Mouse (Mus musculus): Measurements from ENCODE around the gene Mfap4. TPM values are rescaled to one million over a fixed set of nuclear protein-coding genes. Genes with fewer than 3 reads are reported as not detected.

The Mfap4 gene
- polyA plus RNA-seq, 1 experiment: 12.0 TPM

GRCm38 (mm10) chr11:61448041-61448440, 37.2 kb upstream of the Mfap4 start:
- Histone ChIP-seq H3K27me3 (replicated peaks; ENCODE audit: control insufficient read depth, insufficient read depth, low read length) (no peaks in the 10 kb centered on the region), H3K36me3 (ENCODE audit: control insufficient read depth, insufficient read depth, low read length) (no peaks in the 10 kb centered on the region), H3K27ac (ENCODE audit: insufficient read depth, low read depth, low read length) (no peak overlapping the region), H3K4me3 (ENCODE audit: insufficient read depth, low read depth, low read length) (no peak overlapping the region), H3K4me1 (ENCODE audit: control insufficient read depth, insufficient read depth, low read length) (no peaks in the 10 kb centered on the region)
- 39% methylated on average over 5 of the region's 5 CpGs for WGBS
- TF ChIP-seq POLR2A (IDR thresholded peaks at IDR 0.05; ENCODE audit: low read depth, low read length) (no peak), CTCF (conservative IDR thresholded peaks at IDR 0.05; ENCODE audit: insufficient read depth, insufficient read length, low read depth, low read length) (no peak)
- no peak for DNase-seq

- 80% methylated on average over 9 of the region's 9 CpGs for whole genome bisulfite sequencing
- no peak overlapping the region for H3K27ac ChIP-seq (ENCODE audit: insufficient read depth, low read depth, low read length)
- no peak overlapping the region for H3K4me3 ChIP-seq (ENCODE audit: insufficient read depth, low read depth, low read length)
- no peak for DNase-seq
- no peaks in the 10 kb centered on the region for H3K4me1 ChIP-seq (ENCODE audit: control insufficient read depth, insufficient read depth, low read length)
- TF ChIP-seq CTCF (conservative IDR thresholded peaks at IDR 0.05; ENCODE audit: insufficient read depth, insufficient read length, low read depth, low read length) (no peak), POLR2A (IDR thresholded peaks at IDR 0.05; ENCODE audit: low read depth, low read length) (no peak)
- no peaks in the 10 kb centered on the region for H3K36me3 ChIP-seq (ENCODE audit: control insufficient read depth, insufficient read depth, low read length)
- no peaks in the 10 kb centered on the region for H3K27me3 ChIP-seq (replicated peaks; ENCODE audit: control insufficient read depth, insufficient read depth, low read length)
Measured at GRCm38 (mm10) chr11:61448599-61449225, 36.5 kb upstream of the Mfap4 start.

GRCm38 (mm10) chr11:61449499-61450292, 35.5 kb upstream of the Mfap4 start:
- no peak overlapping the region for H3K27ac ChIP-seq (ENCODE audit: insufficient read depth, low read depth, low read length)
- H3K27me3 ChIP-seq (replicated peaks; ENCODE audit: control insufficient read depth, insufficient read depth, low read length): no peaks in the 10 kb centered on the region
- TF ChIP-seq CTCF (conservative IDR thresholded peaks at IDR 0.05; ENCODE audit: insufficient read depth, insufficient read length, low read depth, low read length) (no peak), POLR2A (IDR thresholded peaks at IDR 0.05; ENCODE audit: low read depth, low read length) (no peak)
- WGBS: 81% methylated on average over 24 of the region's 24 CpGs
- H3K4me3 ChIP-seq (ENCODE audit: insufficient read depth, low read depth, low read length): no peak overlapping the region
- H3K4me1 ChIP-seq (ENCODE audit: control insufficient read depth, insufficient read depth, low read length): no peaks in the 10 kb centered on the region
- DNase-seq: no peak
- H3K36me3 ChIP-seq (ENCODE audit: control insufficient read depth, insufficient read depth, low read length): no peaks in the 10 kb centered on the region

- TF ChIP-seq CTCF (conservative IDR thresholded peaks at IDR 0.05; ENCODE audit: insufficient read depth, insufficient read length, low read depth, low read length) (no peak), POLR2A (IDR thresholded peaks at IDR 0.05; ENCODE audit: low read depth, low read length) (no peak)
- 70% methylated on average over 2 of the region's 2 CpGs for WGBS
- Histone ChIP-seq H3K27me3 (replicated peaks; ENCODE audit: control insufficient read depth, insufficient read depth, low read length) (no peaks in the 10 kb centered on the region; the same call in 1 of the 2 replicates), H3K4me3 (ENCODE audit: insufficient read depth, low read depth, low read length) (no peak overlapping the region), H3K36me3 (ENCODE audit: control insufficient read depth, insufficient read depth, low read length) (no peaks in the 10 kb centered on the region), H3K4me1 (ENCODE audit: control insufficient read depth, insufficient read depth, low read length) (no peaks in the 10 kb centered on the region), H3K27ac (ENCODE audit: insufficient read depth, low read depth, low read length) (no peak overlapping the region)
- DNase-seq: no peak
Measured at GRCm38 (mm10) chr11:61464071-61464470, 21.2 kb upstream of the Mfap4 start.

GRCm38 (mm10) chr11:61465422-61465821, 19.8 kb upstream of the Mfap4 start:
- 61% methylated on average over 4 of the region's 4 CpGs for WGBS
- no peak for DNase-seq
- Histone ChIP-seq H3K36me3 (ENCODE audit: control insufficient read depth, insufficient read depth, low read length) (no peaks in the 10 kb centered on the region), H3K4me3 (ENCODE audit: insufficient read depth, low read depth, low read length) (no peak overlapping the region), H3K27me3 (replicated peaks; ENCODE audit: control insufficient read depth, insufficient read depth, low read length) (no peaks in the 10 kb centered on the region; the same call in 1 of the 2 replicates), H3K4me1 (ENCODE audit: control insufficient read depth, insufficient read depth, low read length) (no peaks in the 10 kb centered on the region), H3K27ac (ENCODE audit: insufficient read depth, low read depth, low read length) (no peak overlapping the region)
- no peak for TF ChIP-seq CTCF (conservative IDR thresholded peaks at IDR 0.05; ENCODE audit: insufficient read depth, insufficient read length, low read depth, low read length)
- TF ChIP-seq POLR2A (IDR thresholded peaks at IDR 0.05; ENCODE audit: low read depth, low read length): no peak

GRCm38 (mm10) chr11:61468534-61468933, 16.7 kb upstream of the Mfap4 start:
- TF ChIP-seq CTCF (conservative IDR thresholded peaks at IDR 0.05; ENCODE audit: insufficient read depth, insufficient read length, low read depth, low read length): no peak
- Histone ChIP-seq H3K4me3 (ENCODE audit: insufficient read depth, low read depth, low read length) (no peak overlapping the region), H3K27ac (ENCODE audit: insufficient read depth, low read depth, low read length) (no peak overlapping the region), H3K27me3 (replicated peaks; ENCODE audit: control insufficient read depth, insufficient read depth, low read length) (no peaks in the 10 kb centered on the region; the same call in 1 of the 2 replicates), H3K36me3 (ENCODE audit: control insufficient read depth, insufficient read depth, low read length) (no peaks in the 10 kb centered on the region), H3K4me1 (ENCODE audit: control insufficient read depth, insufficient read depth, low read length) (no peaks in the 10 kb centered on the region)
- no peak for DNase-seq
- 88% methylated on average over 4 of the region's 4 CpGs for WGBS

- H3K27ac ChIP-seq (ENCODE audit: insufficient read depth, low read depth, low read length): no peak overlapping the region
- H3K27me3 ChIP-seq (replicated peaks; ENCODE audit: control insufficient read depth, insufficient read depth, low read length): no peaks in the 10 kb centered on the region; the same call in 1 of the 2 replicates
- H3K36me3 ChIP-seq (ENCODE audit: control insufficient read depth, insufficient read depth, low read length): no peaks in the 10 kb centered on the region
- no peaks in the 10 kb centered on the region for H3K4me1 ChIP-seq (ENCODE audit: control insufficient read depth, insufficient read depth, low read length)
- DNase-seq: no peak
- no peak overlapping the region for H3K4me3 ChIP-seq (ENCODE audit: insufficient read depth, low read depth, low read length)
- no peak for TF ChIP-seq POLR2A (IDR thresholded peaks at IDR 0.05; ENCODE audit: low read depth, low read length)
- no peak for TF ChIP-seq CTCF (conservative IDR thresholded peaks at IDR 0.05; ENCODE audit: insufficient read depth, insufficient read length, low read depth, low read length)
- 65% methylated on average over 7 of the region's 7 CpGs for WGBS
Measured at GRCm38 (mm10) chr11:61469317-61469917, 15.8 kb upstream of the Mfap4 start.

All from kidney, adult 2 months (tissue).